Mouse (Mus musculus): Measurements from ENCODE around the gene Fbxo44. TPM values are rescaled to one million over a fixed set of nuclear protein-coding genes. Genes with fewer than 3 reads are reported as not detected.
"Not testable (repeated sequence)": the region's sequence is repeated elsewhere in the genome, so short reads cannot be mapped to it uniquely, and the experiment has no call there.

Fbxo44 gene
- total RNA-seq, 2 experiments from 2014 or later, result 1.6 to 3.0 TPM

DNA sequence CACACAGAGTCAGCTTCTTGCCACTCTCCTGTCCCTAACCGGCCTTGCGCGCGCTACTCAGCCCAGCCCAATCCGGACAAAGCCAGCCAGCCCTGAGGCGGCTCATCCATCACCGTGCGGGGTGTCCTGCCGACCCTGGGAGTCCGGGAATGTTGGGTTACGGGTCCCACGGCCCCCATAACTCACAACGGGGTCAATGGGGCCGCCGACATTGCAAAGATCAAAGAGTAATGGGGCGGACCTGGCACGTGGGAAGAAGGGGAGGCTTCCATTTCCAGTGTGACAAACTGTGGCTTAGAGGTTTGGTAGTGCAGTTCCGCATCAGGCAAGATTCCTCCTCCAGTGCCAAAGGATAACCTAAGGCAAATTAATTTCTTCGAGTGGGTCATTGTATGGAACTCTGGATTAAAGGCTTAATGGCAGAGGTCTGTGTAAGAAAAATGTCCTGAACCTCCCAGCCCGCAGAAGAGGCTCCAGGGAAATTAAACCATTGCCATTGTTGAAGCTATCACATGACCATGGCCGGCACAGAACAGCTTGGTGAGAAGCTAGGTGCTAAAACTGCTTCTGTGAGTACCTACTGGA, 28.7 kb downstream of the Fbxo44 start:
- no peak for ATAC-seq (replicated peaks; ENCODE audit: poor library complexity)

DNA sequence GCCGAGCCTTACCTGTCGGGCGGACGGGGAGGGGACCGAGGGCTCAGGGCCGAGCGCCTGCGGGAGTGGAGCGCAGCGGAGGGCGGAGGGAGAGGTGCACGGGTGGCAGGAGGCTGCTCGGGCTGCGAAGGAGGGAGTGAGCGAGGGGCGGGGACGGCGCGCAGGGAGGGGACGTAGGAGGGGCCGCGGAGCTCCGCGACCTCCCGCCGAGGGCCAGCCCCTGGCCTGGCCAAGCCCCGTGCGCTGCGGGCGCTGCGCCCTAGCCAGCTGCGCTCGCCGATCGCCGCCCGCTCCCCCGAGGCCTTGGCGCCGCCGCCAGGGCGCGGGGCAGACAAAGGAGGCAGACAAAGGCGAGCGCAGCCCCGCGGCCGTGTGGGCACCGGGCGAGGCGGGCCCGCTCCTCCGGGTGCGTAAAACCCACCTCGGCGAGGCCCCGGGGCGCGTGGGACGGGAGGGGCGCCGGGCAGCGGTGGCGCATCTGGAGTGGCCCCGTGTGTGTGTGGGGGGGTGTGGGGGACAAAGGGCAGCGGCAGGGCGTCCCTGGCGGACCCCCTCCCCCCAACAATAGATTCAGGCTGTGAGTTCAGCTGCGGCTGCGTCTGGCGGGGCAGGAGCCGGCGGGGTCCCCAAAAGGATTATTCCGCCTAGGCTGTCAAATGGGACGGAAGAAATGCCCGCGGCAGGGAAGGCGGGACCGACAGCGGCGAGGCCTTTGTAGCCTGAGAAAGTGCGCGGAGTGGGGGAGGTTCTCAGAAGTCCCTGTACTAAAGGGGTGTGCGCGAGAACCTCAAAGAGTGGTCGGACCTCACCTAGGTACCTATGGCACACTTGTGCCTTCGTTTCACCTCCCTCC, 29.5 kb downstream of the Fbxo44 start, which contains the start of gene Draxin:
Gene Draxin (minus strand): TSS at position 138 of the 853 bp plus-strand sequence.
- ATAC-seq (replicated peaks; ENCODE audit: poor library complexity), result peak; percentile 38

DNA sequence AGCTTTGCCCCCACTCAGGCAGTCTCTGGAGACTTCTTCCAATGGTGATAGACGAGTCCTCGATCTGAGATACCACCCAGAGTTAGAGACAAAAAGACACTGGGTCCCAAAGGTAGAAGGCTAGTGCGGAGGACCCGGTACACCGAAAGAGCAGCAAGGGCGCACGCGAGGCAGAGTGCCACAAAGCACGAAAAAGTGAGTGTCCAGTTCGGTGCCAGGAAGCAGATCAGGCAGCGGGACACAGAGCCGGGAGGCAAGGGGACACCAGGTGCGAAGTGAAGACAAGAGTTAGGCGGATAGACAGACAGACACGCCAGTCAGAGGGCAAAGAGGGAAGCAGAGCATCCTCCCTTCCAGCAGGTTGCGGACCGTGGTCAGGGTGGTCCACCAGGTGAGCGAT, 30.1 kb downstream of the Fbxo44 start, which contains the start of gene Mad2l2:
Gene Mad2l2 (plus strand): TSS at position 252 of the 400 bp plus-strand sequence.
- ATAC-seq (replicated peaks; ENCODE audit: poor library complexity), result no peak

DNA sequence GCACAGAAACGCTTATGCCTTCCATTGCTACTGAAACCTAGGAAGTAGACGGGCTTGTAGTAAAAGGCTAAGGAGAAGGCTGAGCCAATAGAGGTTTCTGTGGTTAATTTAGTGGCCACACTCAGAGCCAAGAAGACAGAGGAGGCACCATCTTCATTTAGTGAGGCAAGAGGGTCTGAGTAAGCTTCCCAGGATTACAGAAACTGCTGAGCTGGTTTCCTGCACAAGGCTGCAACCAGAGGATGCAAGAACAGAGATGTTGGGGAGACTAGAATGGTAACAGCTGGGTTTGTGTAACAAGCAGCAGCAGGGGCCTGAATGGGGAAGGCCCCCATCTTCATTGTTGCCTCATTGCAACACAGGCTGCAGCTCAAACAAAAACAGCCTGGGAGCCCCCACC, 31.6 kb downstream of the Fbxo44 start:
- peak; percentile 67 for ATAC-seq (replicated peaks; ENCODE audit: poor library complexity)

DNA sequence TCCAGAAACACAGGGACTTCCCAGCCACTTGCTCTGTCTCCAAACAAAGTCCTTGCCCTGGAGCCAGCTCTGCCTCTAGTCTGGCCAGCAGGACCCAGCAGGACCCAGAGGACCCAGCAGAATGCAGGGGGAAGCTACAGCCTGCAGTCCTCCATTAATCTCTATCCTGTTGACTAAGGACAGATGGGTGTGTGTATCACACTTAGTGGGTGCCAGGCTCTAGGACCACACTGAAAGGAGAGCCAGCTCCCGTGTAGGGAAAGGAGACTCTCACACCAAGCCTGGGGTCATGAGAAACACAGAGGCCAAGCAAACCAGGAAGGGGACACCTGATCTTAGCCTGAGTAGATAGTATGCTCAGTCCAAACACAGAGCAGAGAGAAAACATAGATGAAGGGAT, 32.0 kb downstream of the Fbxo44 start:
- ATAC-seq (replicated peaks; ENCODE audit: poor library complexity), result 0 out of 2 replicates have a peak, but pooled peaks have one; percentile 1

DNA sequence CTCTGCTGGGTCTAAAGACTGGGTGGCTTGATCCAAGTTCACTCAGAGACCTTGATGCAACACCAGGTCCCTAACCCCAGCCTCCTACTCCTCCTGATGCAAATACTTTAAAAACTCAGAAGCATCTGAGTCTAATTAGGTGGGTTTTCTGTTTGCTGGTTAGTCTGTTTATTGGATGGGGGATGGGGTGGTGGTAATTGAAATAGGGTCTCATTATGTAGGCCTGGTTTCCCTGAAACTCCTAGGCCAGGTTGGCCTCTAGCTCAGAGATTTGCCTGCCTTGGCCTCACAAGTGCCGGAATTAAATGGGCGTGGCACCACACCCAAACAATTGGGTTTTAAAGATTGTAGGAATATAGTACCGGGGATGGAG, 37.6 kb downstream of the Fbxo44 start:
- no peak for ATAC-seq (replicated peaks; ENCODE audit: poor library complexity)

DNA sequence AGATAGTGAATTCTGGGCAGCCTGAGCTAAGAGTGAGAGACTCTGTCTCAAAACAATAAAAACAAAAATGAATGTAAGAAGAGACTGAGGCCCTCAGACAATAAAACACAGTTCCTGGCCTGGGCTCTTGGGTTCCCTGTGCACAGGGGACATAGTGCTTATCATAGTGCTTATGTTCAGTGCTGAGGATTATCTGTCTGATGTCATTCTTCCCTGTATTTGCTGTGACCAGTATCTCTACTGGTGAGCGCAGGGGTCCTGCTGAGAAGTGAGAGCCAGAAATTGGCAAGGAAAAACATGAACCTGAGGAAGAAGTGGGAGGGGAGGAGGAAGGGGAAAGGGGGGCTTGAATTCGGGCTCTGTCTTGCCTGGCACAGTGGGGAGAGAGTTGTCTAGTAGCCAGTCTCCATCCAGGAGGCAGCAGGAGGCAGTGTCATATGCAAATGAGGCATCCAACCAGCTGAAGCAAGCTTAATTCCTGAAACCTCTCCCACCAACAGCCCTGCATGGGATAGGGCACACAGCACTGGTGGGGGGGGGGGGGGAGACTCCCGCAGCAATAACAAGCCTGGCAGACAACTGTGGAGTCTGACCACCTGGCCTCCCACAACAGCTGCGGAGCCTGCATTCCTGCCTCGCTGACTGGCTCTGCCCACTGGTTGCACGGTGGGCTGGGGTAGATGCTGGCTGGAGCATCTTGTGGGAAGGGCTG, 38.1 kb downstream of the Fbxo44 start:
- no peak for ATAC-seq (replicated peaks; ENCODE audit: poor library complexity)

DNA sequence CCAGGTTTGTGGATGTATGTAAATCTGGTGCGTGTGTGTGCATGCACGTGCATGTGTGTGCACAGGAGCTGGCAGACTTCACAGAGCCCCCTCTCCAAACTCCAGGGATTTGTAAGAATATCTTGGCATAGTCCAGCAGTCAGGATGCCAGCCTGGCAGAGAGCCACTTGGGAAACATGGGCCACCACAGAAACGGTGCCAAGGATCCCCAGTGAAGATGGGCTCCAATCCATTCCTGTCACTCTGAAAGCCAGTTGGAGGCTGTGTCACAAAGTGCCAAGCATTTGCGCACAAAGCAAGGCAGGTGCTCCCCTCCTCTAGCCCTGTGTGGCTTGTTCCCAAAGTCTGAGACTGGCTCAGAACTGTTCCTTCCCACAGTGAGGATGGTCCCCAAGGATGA, 38.9 kb downstream of the Fbxo44 start:
- ATAC-seq (replicated peaks; ENCODE audit: poor library complexity), result no peak

DNA sequence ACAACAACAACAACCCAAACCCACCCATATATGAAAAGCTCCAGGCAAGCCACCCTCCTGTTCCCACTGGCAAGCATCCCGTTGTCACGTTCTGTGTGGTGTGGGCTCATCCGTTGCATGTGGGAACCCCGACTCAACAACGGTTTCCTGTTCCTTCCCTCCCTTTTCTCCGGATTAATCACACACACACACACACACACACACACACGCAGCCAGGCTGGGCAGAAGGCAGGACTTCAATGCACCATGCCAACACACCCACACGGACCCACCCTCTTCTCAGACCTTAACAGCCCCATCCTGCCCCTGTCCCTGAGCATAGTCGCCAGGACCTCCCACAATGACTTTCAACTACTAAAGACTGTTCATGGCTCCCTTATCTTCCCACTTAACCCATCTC, 39.7 kb downstream of the Fbxo44 start:
- no peak for ATAC-seq (replicated peaks; ENCODE audit: poor library complexity)

DNA sequence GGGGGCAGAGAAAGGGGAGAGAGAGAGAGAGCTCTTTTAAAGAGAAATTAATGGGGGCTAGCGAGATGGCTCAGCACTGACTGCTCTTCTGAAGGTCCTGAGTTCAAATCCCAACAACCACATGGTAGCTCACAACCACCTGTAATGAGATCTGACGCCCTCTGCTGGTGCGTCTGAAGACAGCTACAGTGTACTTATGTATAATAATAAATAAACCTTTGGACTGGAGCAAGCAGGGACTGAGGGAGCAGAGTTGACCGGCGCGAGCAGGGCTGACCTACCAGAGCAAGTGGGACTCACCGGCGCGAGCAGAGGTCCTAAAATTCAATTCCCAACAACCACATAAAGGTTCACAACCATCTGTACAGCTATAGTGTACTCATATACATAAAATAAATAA, 40.7 kb downstream of the Fbxo44 start:
- not testable (repeated sequence) for ATAC-seq (replicated peaks; ENCODE audit: poor library complexity)

DNA sequence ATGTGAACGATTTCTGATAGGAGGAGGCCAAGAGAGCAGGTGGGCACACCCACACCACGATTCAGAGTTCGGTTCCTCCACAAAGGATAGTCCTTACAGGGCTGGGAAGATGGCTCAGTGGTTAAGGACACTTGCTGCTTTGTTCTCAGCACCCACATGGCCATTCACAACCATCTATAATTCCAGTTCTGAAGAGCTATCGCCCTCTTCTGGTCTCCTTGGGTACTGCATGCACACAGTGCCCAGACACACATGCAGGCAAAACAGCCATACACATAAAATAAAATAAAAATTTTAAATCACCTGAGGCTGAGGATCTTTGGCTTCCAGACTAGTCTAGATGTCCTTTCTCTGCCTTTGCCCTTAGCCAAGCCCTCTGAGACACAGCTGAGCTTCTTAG, 42.9 kb downstream of the Fbxo44 start:
- ATAC-seq (replicated peaks; ENCODE audit: poor library complexity), result no peak

DNA sequence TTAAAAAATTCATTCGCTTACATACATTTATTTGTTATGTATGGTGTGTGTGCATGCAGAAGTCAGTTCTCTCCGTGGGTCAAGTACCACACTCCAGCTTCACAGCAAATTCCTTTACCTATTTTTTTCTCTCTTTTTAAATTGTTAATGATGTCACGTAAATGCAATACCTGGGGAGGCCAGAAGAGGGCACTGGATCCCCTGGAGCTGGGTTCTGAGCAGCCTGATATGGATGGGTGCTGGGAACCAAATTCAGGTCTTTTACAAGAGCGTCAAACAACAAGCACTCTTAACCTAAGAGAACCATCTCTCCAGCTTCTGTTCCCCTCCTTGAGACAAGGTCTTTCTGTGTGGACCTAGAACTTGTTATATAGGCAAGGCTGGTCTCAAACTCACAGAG, 43.6 kb downstream of the Fbxo44 start:
- ATAC-seq (replicated peaks; ENCODE audit: poor library complexity), result no peak

DNA sequence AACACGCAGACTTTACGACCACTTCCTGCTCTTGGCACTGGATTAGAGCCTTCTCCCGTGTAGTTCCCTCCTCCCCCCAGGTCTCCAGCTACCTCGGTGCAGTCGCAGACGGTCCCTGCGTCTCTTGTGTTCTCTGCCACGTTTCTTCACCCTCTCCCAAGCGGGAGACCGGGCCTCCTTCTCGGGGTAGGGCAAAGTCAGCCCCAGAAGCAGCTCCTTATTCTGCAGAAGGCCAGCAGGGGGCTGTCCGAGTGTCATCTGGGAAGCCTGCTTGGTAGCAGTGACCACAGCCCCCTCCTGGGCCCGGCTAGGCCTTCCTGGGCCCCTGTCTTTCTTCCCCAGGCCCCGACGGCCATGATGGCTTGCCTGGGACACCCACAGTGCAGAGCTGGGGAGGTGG, 44.8 kb downstream of the Fbxo44 start:
- ATAC-seq (replicated peaks; ENCODE audit: poor library complexity), result peak; percentile 71

DNA sequence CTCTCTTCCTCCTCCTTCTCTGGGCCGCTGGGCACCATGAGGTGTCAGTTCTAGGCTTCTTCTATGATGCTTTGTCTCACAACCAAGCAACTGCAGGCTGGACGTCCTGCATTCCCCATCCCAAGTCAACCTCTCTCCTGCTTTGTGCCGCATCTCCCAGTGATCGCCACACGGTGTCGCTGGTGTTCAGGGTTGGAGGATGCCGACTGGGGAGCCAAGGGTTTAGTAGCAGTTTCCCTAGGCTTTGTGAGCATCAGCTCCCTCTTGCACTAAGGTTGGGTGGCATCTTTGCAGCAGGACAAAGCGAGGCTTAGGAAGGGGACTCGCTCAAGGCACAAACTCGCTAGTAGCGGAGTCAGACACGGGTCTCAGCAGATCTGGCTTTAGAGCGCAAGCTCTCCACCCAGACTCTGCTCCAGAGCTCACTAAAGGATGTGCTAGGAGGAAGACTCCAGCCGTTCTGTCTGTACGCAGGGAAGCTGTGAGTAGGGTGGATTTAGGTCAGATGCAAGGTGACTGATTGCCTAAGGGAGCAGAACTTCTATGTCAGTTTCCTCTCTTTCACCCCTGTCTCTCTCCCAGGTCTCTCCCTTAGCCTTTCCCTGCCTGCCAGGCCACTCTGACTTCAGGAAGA, 45.4 kb downstream of the Fbxo44 start:
- ATAC-seq (replicated peaks; ENCODE audit: poor library complexity), result peak; percentile 91

DNA sequence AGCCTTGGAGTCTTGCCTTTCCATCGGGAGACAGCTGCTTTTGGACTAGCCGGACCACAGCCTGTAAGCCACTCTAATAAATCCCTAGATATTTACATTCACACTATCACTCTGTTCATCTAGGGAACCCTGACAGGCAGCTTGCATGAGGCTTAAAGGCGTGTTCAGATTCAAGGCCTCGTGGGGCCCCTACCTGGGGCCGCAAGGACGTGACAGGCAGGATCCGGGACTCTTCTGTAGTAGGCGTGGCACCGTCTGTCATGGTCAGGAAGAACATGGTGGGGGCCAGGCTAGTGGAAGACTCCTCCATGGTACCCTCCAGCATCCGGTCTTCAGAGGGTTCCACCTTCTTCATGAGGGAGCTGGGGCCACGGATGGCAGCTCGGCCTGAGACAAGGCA, 47.8 kb downstream of the Fbxo44 start:
- ATAC-seq (replicated peaks; ENCODE audit: poor library complexity), result no peak

DNA sequence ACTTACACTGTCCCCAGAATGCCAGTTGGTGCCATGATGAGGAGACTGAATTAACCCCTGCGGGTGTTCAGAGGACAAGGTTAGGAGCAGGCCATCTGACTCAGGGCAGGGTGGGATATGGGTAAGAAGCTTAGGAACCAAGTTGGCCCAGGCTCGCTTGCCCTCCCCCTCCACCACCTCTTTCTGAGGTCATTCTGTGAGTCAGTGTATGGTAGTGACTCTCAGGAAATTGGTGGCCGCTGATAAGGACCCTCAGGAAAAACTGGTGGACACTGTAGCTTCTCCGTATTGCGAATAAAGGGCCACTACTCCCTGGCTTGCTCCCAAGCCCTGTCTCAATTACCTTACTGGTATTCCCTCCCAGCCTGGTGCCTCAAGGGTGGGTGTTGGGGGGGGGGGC, 51.1 kb downstream of the Fbxo44 start:
- peak; percentile 21 for ATAC-seq (replicated peaks; ENCODE audit: poor library complexity)

DNA sequence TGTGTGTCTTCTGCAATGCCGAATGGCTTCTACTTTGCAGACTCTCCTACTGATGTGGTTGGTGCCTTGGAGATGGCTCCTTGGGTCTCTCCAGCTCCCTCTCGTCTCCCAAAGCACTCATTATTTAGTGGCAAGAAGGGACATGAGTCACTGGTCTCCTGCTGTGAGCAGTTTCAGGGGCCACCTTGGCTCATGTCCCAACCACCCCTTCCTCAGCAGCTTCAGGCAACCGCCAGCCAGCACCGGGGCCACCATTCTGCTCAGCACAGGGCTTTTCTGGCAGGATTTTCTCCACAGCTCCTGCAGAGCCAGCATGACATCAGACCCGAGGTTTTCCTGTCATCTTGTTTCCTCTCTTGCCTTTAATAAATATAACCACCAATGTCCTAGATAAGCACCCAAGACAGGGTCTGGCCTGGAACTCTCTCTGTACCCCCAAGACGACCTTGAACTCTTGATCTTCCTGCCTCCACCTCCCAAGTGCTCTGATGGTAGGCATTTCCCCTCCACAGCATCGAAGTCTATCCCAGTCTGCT, 51.6 kb downstream of the Fbxo44 start:
- ATAC-seq (replicated peaks; ENCODE audit: poor library complexity), result no peak; the same call in 1 of the 2 replicates

DNA sequence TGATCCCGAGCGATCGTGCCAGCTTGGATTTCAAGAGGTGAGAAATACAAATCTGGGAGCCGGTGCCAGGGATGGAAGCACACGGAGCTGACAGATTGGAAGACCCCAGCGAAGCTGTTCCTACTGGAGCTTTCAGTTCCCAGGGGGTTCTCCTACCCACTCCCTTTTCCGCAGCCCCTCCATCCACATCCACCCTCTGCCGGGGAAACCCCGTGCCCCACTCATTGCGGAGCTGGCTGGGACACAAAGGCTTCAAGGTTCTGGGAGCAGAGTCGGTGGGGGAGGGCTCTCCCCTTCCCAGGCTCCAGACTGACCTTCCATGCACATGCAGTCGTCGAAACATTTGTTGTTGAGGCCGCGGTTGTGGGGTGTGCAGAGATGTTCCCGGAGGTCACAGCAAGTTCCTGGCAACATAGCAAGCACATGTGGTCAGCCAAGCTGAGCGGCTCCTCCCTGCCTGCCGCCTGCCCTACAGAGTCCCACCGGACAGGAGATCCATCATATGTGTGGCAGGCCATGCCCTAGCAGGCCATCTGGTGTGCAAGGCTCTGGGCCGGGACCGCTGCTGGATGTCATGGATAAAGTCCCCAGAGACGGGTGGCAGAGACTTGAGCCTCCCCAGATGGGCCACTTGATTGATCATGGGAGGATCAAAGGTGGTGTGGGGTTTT, 52.5 kb downstream of the Fbxo44 start:
- no peak for ATAC-seq (replicated peaks; ENCODE audit: poor library complexity)

DNA sequence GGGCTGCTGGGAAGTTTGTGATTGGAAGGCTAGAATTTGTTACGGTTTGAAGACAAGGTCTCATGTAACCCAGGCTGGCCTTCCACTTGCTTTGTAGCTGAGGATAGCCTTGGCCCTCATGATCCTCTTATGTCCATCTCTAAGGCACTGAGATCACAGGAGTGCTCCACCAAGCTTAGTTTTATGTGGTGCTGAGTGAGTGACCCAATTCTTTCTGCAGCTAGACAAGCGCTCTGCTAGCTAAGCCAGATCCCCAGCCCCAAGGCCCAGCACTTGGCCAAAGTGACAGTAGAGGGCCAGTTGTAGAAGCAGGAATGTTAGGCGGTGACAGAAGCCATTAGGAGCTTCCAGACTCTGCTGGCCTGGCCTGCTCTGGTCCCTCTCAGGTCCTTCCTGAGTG, 56.1 kb downstream of the Fbxo44 start:
- no peak for ATAC-seq (replicated peaks; ENCODE audit: poor library complexity)

Measured in megakaryocyte progenitor cell, adult 5-6 weeks (primary cell).